19 mouse cellular contexts compared by ENCODE assay signal in the genomic region with DNA sequence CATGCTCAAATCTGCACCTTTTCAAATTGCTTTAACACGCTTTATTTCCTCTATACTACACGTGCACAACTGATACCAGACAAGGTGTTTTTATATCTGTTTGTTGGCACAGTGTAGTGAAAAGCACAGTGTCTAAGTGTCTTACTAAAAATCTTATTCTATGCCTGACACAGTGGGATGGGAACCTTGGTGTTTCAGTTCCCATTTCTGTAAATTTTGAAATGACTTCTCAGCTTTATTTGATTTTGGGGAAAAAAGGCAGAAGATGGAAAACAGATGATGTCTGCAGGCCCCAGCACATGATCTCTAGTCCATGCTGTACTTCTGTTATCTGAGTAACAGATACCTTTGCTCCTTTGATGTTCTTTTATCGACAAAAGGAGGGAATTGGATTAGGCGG.
"Had no signal": no experiment of that assay in that cellular context is flagged by ENCODE, and none has a peak within 500 bp of the region (broad histone marks: within the 10 kb centered on the region; RNA-seq: fewer than 3 reads in every experiment).

No protein-coding gene starts in this region.

- H3K4me1 ChIP-seq: limb, embryonic 12.5 days; limb, embryonic 15.5 days; liver, embryonic 13.5 days had no signal

- DNase-seq: kidney, adult 9 months; kidney, postnatal 14 days; kidney, postnatal 4 days; layer of hippocampus, adult 9-11 months; layer of hippocampus, postnatal 36 days; left cerebral cortex, postnatal 4 days; liver, embryonic 13.5 days; lung, adult 2 months; lung, postnatal 14 days; lung, postnatal 4 days; midbrain, embryonic 14.5 days; thymus, adult 2 months; thymus, postnatal 14 days; thymus, postnatal 4 days had no signal

- H3K4me3 ChIP-seq: left cerebral cortex, adult 2 months; limb, embryonic 12.5 days; limb, embryonic 15.5 days; liver, embryonic 13.5 days had no signal

- H3K36me3 ChIP-seq: limb, embryonic 12.5 days; limb, embryonic 15.5 days; liver, embryonic 13.5 days had no signal

- H3K4me2 ChIP-seq: limb, embryonic 12.5 days; limb, embryonic 15.5 days; liver, embryonic 13.5 days; midbrain, embryonic 11.5 days had no signal

- ATAC-seq: intestine, postnatal 0 days had no signal

- H3K9ac ChIP-seq: limb, embryonic 12.5 days; limb, embryonic 15.5 days; liver, embryonic 13.5 days had no signal

- H3K27ac ChIP-seq: left cerebral cortex, adult 2 months; limb, embryonic 12.5 days; limb, embryonic 15.5 days; liver, embryonic 13.5 days had no signal

- H3K27me3 ChIP-seq: limb, embryonic 12.5 days; limb, embryonic 15.5 days; liver, embryonic 13.5 days had no signal

- H3K9me3 ChIP-seq: limb, embryonic 12.5 days; limb, embryonic 15.5 days; liver, embryonic 13.5 days had no signal
